Mouse (Mus musculus): ENCODE measurements at regions not wholly inside any gene's neighbourhood (a gene's known extent, or its start where the extent isn't known, plus 50 kb on each side); places are given as distances from the start of the nearest gene placed in this dataset.
"Not testable (repeated sequence)": the region's sequence is repeated elsewhere in the genome, so short reads cannot be mapped to it uniquely, and the experiment has no call there.

DNA sequence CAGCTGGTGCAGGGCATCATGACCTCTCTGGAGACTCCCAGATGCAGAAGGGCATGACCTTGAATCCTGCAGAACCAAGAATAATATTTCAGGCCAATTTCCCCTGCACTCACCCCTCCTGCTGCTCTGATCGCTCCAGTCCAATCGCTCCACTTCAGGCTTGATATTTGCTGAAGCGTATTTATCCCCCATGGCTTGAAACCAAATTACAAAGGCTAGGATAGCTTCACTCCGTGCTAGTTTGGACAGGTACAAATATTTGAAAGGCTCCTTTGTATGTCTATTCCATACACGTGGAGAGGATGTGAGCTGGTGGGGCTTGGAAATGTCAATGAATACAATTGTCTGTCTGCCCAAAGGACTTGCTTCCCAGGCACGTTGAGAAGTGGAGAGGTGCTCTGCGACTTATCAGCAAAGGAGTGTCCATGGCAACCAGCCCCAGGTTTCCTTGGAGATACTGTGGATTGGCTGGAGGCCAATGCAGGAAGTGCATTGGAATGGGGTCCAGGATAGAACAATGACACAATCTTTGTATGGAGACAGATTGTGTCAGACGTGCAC is 201.8 kb upstream of the Tmc3 start:
- H3K4me1 ChIP-seq (ENCODE audit: control insufficient read depth, insufficient read depth, low read length), result peaks cover 7% of the 10 kb centered on the region
- no peaks in the 10 kb centered on the region for H3K36me3 ChIP-seq (ENCODE audit: control insufficient read depth, insufficient read depth, low read length)
- no peak overlapping the region for H3K9ac ChIP-seq (ENCODE audit: low read depth, low read length)
- no peaks in the 10 kb centered on the region for H3K9me3 ChIP-seq (replicated peaks; ENCODE audit: control insufficient read depth, low read length)
- peak; percentile 87 for ATAC-seq (replicated peaks; ENCODE audit: insufficient number of reproducible peaks, low FRiP score, low TSS enrichment)
- peak overlapping the region; percentile 50; the same call in 1 of the 2 replicates for H3K27ac ChIP-seq (ENCODE audit: low read depth, low read length)
- WGBS (ENCODE audit: insufficient replicate concordance), result 22% methylated on average over 8 of the region's 8 CpGs
- H3K27me3 ChIP-seq (ENCODE audit: control insufficient read depth, insufficient read depth, low read length), result no peaks in the 10 kb centered on the region
- H3K4me2 ChIP-seq, result peak overlapping the region; percentile 27
- no peak overlapping the region for H3K4me3 ChIP-seq (ENCODE audit: low read depth, low read length)

DNA sequence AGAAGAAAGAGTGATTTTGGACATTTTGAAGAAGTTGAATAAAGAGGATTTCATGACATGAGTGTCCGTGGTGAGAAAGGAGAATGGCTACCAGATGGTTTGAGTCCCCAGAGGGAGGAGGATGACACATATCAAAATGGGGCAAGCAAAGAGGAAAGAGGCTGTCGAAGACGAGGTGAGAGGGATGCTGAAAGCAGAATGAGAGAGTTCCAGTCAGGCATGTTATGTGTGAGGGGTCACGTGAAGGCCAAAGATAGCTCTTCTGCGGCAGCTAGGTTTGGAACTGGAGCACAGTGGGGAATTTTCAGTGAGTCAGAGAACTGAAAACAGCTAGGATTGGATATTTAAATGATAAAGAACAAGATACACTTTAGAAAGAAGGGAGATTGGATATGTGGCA is 193.3 kb upstream of the Tmc3 start:
- Histone ChIP-seq H3K9ac (ENCODE audit: low read depth, low read length) (no peak overlapping the region), H3K4me3 (ENCODE audit: low read depth, low read length) (no peak overlapping the region), H3K36me3 (ENCODE audit: control insufficient read depth, insufficient read depth, low read length) (no peaks in the 10 kb centered on the region), H3K4me1 (ENCODE audit: control insufficient read depth, insufficient read depth, low read length) (peaks cover 4% of the 10 kb centered on the region; the same call in 1 of the 2 replicates), H3K9me3 (replicated peaks; ENCODE audit: control insufficient read depth, low read length) (no peaks in the 10 kb centered on the region), H3K4me2 (no peak overlapping the region), H3K27ac (ENCODE audit: low read depth, low read length) (no peak overlapping the region), H3K27me3 (ENCODE audit: control insufficient read depth, insufficient read depth, low read length) (no peaks in the 10 kb centered on the region)
- WGBS (ENCODE audit: insufficient replicate concordance), result 43% methylated on average over 5 of the region's 5 CpGs
- no peak for ATAC-seq (replicated peaks; ENCODE audit: insufficient number of reproducible peaks, low FRiP score, low TSS enrichment)

DNA sequence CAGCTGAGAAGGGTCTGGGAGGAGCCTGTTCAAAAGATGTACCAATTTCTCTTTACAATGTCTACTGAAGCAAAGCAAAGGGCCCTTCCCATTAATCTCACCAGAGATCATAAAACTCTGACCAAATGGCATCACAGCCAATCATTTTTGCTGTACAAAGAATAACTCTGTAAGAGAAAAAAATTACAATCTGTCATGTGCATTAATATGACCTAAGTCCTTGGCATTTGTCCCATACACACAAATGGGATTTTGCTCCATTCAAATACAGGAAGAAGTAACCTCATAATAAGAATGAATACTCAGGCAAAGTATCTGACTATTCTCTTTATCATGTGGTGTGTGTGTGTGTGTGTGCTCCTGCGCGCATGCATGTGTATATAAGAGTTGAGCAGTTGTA is 192.5 kb upstream of the Tmc3 start:
- no peaks in the 10 kb centered on the region for H3K9me3 ChIP-seq (replicated peaks; ENCODE audit: control insufficient read depth, low read length)
- H3K27me3 ChIP-seq (ENCODE audit: control insufficient read depth, insufficient read depth, low read length), result no peaks in the 10 kb centered on the region
- peaks cover 4% of the 10 kb centered on the region; the same call in 1 of the 2 replicates for H3K4me1 ChIP-seq (ENCODE audit: control insufficient read depth, insufficient read depth, low read length)
- H3K36me3 ChIP-seq (ENCODE audit: control insufficient read depth, insufficient read depth, low read length), result no peaks in the 10 kb centered on the region
- no peak overlapping the region for H3K9ac ChIP-seq (ENCODE audit: low read depth, low read length)
- H3K4me3 ChIP-seq (ENCODE audit: low read depth, low read length), result no peak overlapping the region
- H3K4me2 ChIP-seq, result no peak overlapping the region
- 93% methylated on average over 2 of the region's 2 CpGs for WGBS (ENCODE audit: insufficient replicate concordance)
- ATAC-seq (replicated peaks; ENCODE audit: insufficient number of reproducible peaks, low FRiP score, low TSS enrichment), result no peak
- H3K27ac ChIP-seq (ENCODE audit: low read depth, low read length), result no peak overlapping the region

- H3K4me2 ChIP-seq, result no peak overlapping the region
- H3K4me3 ChIP-seq (ENCODE audit: low read depth, low read length), result no peak overlapping the region
- H3K36me3 ChIP-seq (ENCODE audit: control insufficient read depth, insufficient read depth, low read length), result no peaks in the 10 kb centered on the region
- no peaks in the 10 kb centered on the region for H3K27me3 ChIP-seq (ENCODE audit: control insufficient read depth, insufficient read depth, low read length)
- H3K27ac ChIP-seq (ENCODE audit: low read depth, low read length), result no peak overlapping the region
- peaks cover 4% of the 10 kb centered on the region; the same call in 1 of the 2 replicates for H3K4me1 ChIP-seq (ENCODE audit: control insufficient read depth, insufficient read depth, low read length)
- ATAC-seq (replicated peaks; ENCODE audit: insufficient number of reproducible peaks, low FRiP score, low TSS enrichment), result no peak
- no peak overlapping the region for H3K9ac ChIP-seq (ENCODE audit: low read depth, low read length)
- no peaks in the 10 kb centered on the region for H3K9me3 ChIP-seq (replicated peaks; ENCODE audit: control insufficient read depth, low read length)
Measured at GRCm38 (mm10) chr7:83392625-83393024, 192.1 kb upstream of the Tmc3 start.

- 60% methylated on average over 2 of the region's 2 CpGs for WGBS (ENCODE audit: insufficient replicate concordance)
- no peaks in the 10 kb centered on the region for H3K27me3 ChIP-seq (ENCODE audit: control insufficient read depth, insufficient read depth, low read length)
- H3K4me2 ChIP-seq, result no peak overlapping the region
- peaks cover 4% of the 10 kb centered on the region; the same call in 1 of the 2 replicates for H3K4me1 ChIP-seq (ENCODE audit: control insufficient read depth, insufficient read depth, low read length)
- H3K9me3 ChIP-seq (replicated peaks; ENCODE audit: control insufficient read depth, low read length), result no peaks in the 10 kb centered on the region
- ATAC-seq (replicated peaks; ENCODE audit: insufficient number of reproducible peaks, low FRiP score, low TSS enrichment), result no peak
- H3K4me3 ChIP-seq (ENCODE audit: low read depth, low read length), result no peak overlapping the region
- no peak overlapping the region for H3K27ac ChIP-seq (ENCODE audit: low read depth, low read length)
- H3K36me3 ChIP-seq (ENCODE audit: control insufficient read depth, insufficient read depth, low read length), result no peaks in the 10 kb centered on the region
- H3K9ac ChIP-seq (ENCODE audit: low read depth, low read length), result no peak overlapping the region
Measured at GRCm38 (mm10) chr7:83394156-83394555, 190.6 kb upstream of the Tmc3 start.

DNA sequence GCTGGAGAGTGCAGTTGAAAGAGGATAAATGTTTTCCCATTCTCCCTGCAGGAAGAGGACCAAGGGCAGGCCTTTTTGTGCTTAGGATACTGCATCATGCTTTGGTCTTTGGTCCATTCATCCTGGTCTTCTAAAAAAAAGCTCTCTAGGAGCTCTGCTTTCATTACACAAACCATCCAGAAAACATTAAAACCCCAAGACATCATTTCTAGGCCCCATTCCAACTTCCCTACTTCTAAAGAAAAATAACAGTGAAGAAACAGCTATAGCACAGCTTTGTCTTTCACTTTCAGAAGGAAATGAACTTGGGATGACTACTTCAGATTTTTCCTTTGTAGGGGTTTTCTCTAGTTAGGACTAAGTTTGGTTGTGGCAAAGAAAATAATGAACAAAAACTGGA is 185.1 kb upstream of the Tmc3 start:
- Histone ChIP-seq H3K9me3 (replicated peaks; ENCODE audit: control insufficient read depth, low read length) (no peaks in the 10 kb centered on the region), H3K9ac (ENCODE audit: low read depth, low read length) (no peak overlapping the region), H3K27ac (ENCODE audit: low read depth, low read length) (no peak overlapping the region), H3K4me1 (ENCODE audit: control insufficient read depth, insufficient read depth, low read length) (no peaks in the 10 kb centered on the region), H3K4me3 (ENCODE audit: low read depth, low read length) (no peak overlapping the region), H3K36me3 (ENCODE audit: control insufficient read depth, insufficient read depth, low read length) (no peaks in the 10 kb centered on the region), H3K4me2 (no peak overlapping the region), H3K27me3 (ENCODE audit: control insufficient read depth, insufficient read depth, low read length) (no peaks in the 10 kb centered on the region)
- ATAC-seq (replicated peaks; ENCODE audit: insufficient number of reproducible peaks, low FRiP score, low TSS enrichment), result no peak

GRCm38 (mm10) chr7:83401001-83401400 is 183.7 kb upstream of the Tmc3 start:
- no peaks in the 10 kb centered on the region for H3K36me3 ChIP-seq (ENCODE audit: control insufficient read depth, insufficient read depth, low read length)
- no peak overlapping the region for H3K27ac ChIP-seq (ENCODE audit: low read depth, low read length)
- no peaks in the 10 kb centered on the region for H3K27me3 ChIP-seq (ENCODE audit: control insufficient read depth, insufficient read depth, low read length)
- 75% methylated on average over 5 of the region's 5 CpGs for WGBS (ENCODE audit: insufficient replicate concordance)
- no peak overlapping the region for H3K9ac ChIP-seq (ENCODE audit: low read depth, low read length)
- H3K4me2 ChIP-seq, result no peak overlapping the region
- no peak overlapping the region for H3K4me3 ChIP-seq (ENCODE audit: low read depth, low read length)
- ATAC-seq (replicated peaks; ENCODE audit: insufficient number of reproducible peaks, low FRiP score, low TSS enrichment), result no peak
- H3K9me3 ChIP-seq (replicated peaks; ENCODE audit: control insufficient read depth, low read length), result no peaks in the 10 kb centered on the region
- no peaks in the 10 kb centered on the region for H3K4me1 ChIP-seq (ENCODE audit: control insufficient read depth, insufficient read depth, low read length)

DNA sequence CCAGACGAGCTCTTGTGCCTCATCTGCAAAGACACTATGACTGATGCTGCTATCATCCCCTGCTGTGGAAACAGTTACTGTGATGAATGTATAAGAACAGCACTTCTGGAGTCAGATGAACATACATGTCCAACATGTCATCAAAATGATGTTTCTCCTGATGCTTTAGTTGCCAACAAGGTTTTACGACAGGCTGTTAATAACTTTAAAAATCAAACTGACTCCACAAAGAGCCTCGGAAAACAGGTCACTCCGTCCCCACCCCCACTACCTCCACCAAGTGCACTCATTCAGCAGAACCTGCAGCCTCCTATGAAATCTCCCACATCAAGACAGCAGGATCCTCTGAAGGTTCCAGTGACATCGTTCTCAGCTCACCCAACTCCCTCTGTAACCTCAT is 172.0 kb upstream of the Tmc3 start:
- not testable (repeated sequence) for H3K27me3 ChIP-seq (ENCODE audit: control insufficient read depth, insufficient read depth, low read length); H3K9ac ChIP-seq (ENCODE audit: low read depth, low read length); H3K4me1 ChIP-seq (ENCODE audit: control insufficient read depth, insufficient read depth, low read length); H3K4me2 ChIP-seq; H3K4me3 ChIP-seq (ENCODE audit: low read depth, low read length); ATAC-seq (replicated peaks; ENCODE audit: insufficient number of reproducible peaks, low FRiP score, low TSS enrichment); H3K9me3 ChIP-seq (replicated peaks; ENCODE audit: control insufficient read depth, low read length); H3K27ac ChIP-seq (ENCODE audit: low read depth, low read length); H3K36me3 ChIP-seq (ENCODE audit: control insufficient read depth, insufficient read depth, low read length)
- WGBS (ENCODE audit: insufficient replicate concordance), result 78% methylated on average over 5 of the region's 5 CpGs

DNA sequence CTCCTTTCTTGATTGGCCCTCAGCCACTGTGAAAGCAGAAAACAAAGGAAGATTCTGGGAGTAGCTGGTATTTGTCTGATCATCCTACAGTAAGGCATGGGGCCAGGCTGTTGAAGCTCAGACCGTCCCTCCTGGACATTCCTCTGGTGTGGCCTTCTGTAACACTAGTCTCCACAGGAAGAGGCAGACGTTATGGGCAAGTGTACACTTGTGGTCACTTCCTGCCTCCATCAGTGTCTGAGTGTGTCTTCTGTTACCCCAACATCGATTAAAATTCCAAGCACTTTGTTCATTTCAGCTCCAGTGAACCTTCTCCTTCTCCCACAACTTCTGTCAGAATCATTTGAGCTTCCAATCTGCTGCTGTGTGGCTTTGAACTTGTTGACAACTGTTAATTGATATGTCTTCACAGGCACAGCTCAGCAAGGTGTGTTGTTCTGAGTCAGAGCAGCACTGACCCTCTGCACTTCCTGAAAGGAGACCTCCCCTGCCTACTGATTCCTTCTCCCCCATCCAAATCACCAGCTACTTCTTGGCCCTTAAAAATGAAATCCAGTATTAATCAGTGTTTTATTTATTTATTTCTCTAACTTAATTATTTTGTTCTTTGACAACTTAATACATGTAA is 154.7 kb upstream of the Tmc3 start:
- H3K27me3 ChIP-seq (ENCODE audit: control insufficient read depth, insufficient read depth, low read length), result no peaks in the 10 kb centered on the region
- no peak overlapping the region for H3K4me3 ChIP-seq (ENCODE audit: low read depth, low read length)
- H3K9ac ChIP-seq (ENCODE audit: low read depth, low read length), result no peak overlapping the region
- no peaks in the 10 kb centered on the region for H3K4me1 ChIP-seq (ENCODE audit: control insufficient read depth, insufficient read depth, low read length)
- no peaks in the 10 kb centered on the region for H3K9me3 ChIP-seq (replicated peaks; ENCODE audit: control insufficient read depth, low read length)
- WGBS (ENCODE audit: insufficient replicate concordance), result 53% methylated on average over 3 of the region's 3 CpGs
- H3K36me3 ChIP-seq (ENCODE audit: control insufficient read depth, insufficient read depth, low read length), result no peaks in the 10 kb centered on the region
- H3K27ac ChIP-seq (ENCODE audit: low read depth, low read length), result no peak overlapping the region
- H3K4me2 ChIP-seq, result no peak overlapping the region
- ATAC-seq (replicated peaks; ENCODE audit: insufficient number of reproducible peaks, low FRiP score, low TSS enrichment), result no peak
